Mouse (Mus musculus): ENCODE data around the gene Fbln1. TPM values are rescaled to one million over a fixed set of nuclear protein-coding genes. Genes with fewer than 3 reads are reported as not detected.

The Fbln1 gene
- polyA plus RNA-seq, 1 experiment from 2014 or later: 188 TPM

- no peak for ATAC-seq (ENCODE audit: low FRiP score, low TSS enrichment)
- no peaks in the 10 kb centered on the region for H3K9me3 ChIP-seq (ENCODE audit: control insufficient read depth, low read length)
- no peak overlapping the region for H3K9ac ChIP-seq (ENCODE audit: low read depth, low read length)
- no peak overlapping the region for H3K4me3 ChIP-seq (ENCODE audit: low read length)
- no peak overlapping the region for H3K27ac ChIP-seq (ENCODE audit: low read depth, low read length)
- no peaks in the 10 kb centered on the region for H3K27me3 ChIP-seq (ENCODE audit: control insufficient read depth, insufficient read depth, low read length)
- no peak overlapping the region for H3K4me2 ChIP-seq (replicated peaks; ENCODE audit: low read depth, low read length)
- WGBS: 54% methylated on average over 3 of the region's 3 CpGs
- peaks cover 81% of the 10 kb centered on the region for H3K36me3 ChIP-seq (ENCODE audit: control insufficient read depth, insufficient read depth, low read length)
- no peaks in the 10 kb centered on the region for H3K4me1 ChIP-seq (ENCODE audit: control insufficient read depth, insufficient read depth, low read length)
These were observed 22.8 kb downstream of the Fbln1 start for GRCm38 (mm10) chr15:85228568-85228967.

GRCm38 (mm10) chr15:85229960-85230535 lies 24.3 kb downstream of the Fbln1 start:
- no peaks in the 10 kb centered on the region for H3K27me3 ChIP-seq (ENCODE audit: control insufficient read depth, insufficient read depth, low read length)
- no peak overlapping the region for H3K9ac ChIP-seq (ENCODE audit: low read depth, low read length)
- H3K9me3 ChIP-seq (ENCODE audit: control insufficient read depth, low read length): no peaks in the 10 kb centered on the region
- no peak for ATAC-seq (ENCODE audit: low FRiP score, low TSS enrichment)
- no peaks in the 10 kb centered on the region for H3K4me1 ChIP-seq (ENCODE audit: control insufficient read depth, insufficient read depth, low read length)
- H3K36me3 ChIP-seq (ENCODE audit: control insufficient read depth, insufficient read depth, low read length): peaks cover 76% of the 10 kb centered on the region
- H3K4me3 ChIP-seq (ENCODE audit: low read length): no peak overlapping the region
- no peak overlapping the region for H3K27ac ChIP-seq (ENCODE audit: low read depth, low read length)
- no peak overlapping the region for H3K4me2 ChIP-seq (replicated peaks; ENCODE audit: low read depth, low read length)
- WGBS: 94% methylated on average over 13 of the region's 13 CpGs

- Histone ChIP-seq H3K9ac (ENCODE audit: low read depth, low read length) (no peak overlapping the region), H3K9me3 (ENCODE audit: control insufficient read depth, low read length) (no peaks in the 10 kb centered on the region), H3K27ac (ENCODE audit: low read depth, low read length) (no peak overlapping the region), H3K4me1 (ENCODE audit: control insufficient read depth, insufficient read depth, low read length) (no peaks in the 10 kb centered on the region), H3K4me2 (replicated peaks; ENCODE audit: low read depth, low read length) (no peak overlapping the region), H3K36me3 (ENCODE audit: control insufficient read depth, insufficient read depth, low read length) (peaks cover 81% of the 10 kb centered on the region), H3K27me3 (ENCODE audit: control insufficient read depth, insufficient read depth, low read length) (no peaks in the 10 kb centered on the region), H3K4me3 (ENCODE audit: low read length) (no peak overlapping the region)
- 90% methylated on average over 14 of the region's 14 CpGs for WGBS
- ATAC-seq (ENCODE audit: low FRiP score, low TSS enrichment): no peak
These were observed 24.9 kb downstream of the Fbln1 start for GRCm38 (mm10) chr15:85230613-85231012.

GRCm38 (mm10) chr15:85231443-85232255 lies 25.9 kb downstream of the Fbln1 start:
- peaks cover 81% of the 10 kb centered on the region for H3K36me3 ChIP-seq (ENCODE audit: control insufficient read depth, insufficient read depth, low read length)
- no peaks in the 10 kb centered on the region for H3K27me3 ChIP-seq (ENCODE audit: control insufficient read depth, insufficient read depth, low read length)
- H3K4me1 ChIP-seq (ENCODE audit: control insufficient read depth, insufficient read depth, low read length): no peaks in the 10 kb centered on the region
- H3K9ac ChIP-seq (ENCODE audit: low read depth, low read length): no peak overlapping the region
- no peak overlapping the region for H3K4me2 ChIP-seq (replicated peaks; ENCODE audit: low read depth, low read length)
- peak; percentile 58; the same call in 1 of the 2 replicates for ATAC-seq (ENCODE audit: low FRiP score, low TSS enrichment)
- H3K9me3 ChIP-seq (ENCODE audit: control insufficient read depth, low read length): no peaks in the 10 kb centered on the region
- H3K27ac ChIP-seq (ENCODE audit: low read depth, low read length): no peak overlapping the region
- WGBS: 81% methylated on average over 13 of the region's 13 CpGs
- H3K4me3 ChIP-seq (ENCODE audit: low read length): no peak overlapping the region

- Histone ChIP-seq H3K27ac (ENCODE audit: low read depth, low read length) (no peak overlapping the region), H3K4me3 (ENCODE audit: low read length) (no peak overlapping the region), H3K4me1 (ENCODE audit: control insufficient read depth, insufficient read depth, low read length) (no peaks in the 10 kb centered on the region), H3K9ac (ENCODE audit: low read depth, low read length) (no peak overlapping the region), H3K9me3 (ENCODE audit: control insufficient read depth, low read length) (no peaks in the 10 kb centered on the region), H3K27me3 (ENCODE audit: control insufficient read depth, insufficient read depth, low read length) (no peaks in the 10 kb centered on the region), H3K4me2 (replicated peaks; ENCODE audit: low read depth, low read length) (no peak overlapping the region), H3K36me3 (ENCODE audit: control insufficient read depth, insufficient read depth, low read length) (peaks cover 81% of the 10 kb centered on the region)
- ATAC-seq (ENCODE audit: low FRiP score, low TSS enrichment): no peak
- 89% methylated on average over 4 of the region's 4 CpGs for WGBS
These were observed 26.4 kb downstream of the Fbln1 start for GRCm38 (mm10) chr15:85232256-85232535.

GRCm38 (mm10) chr15:85232543-85233250 lies 26.9 kb downstream of the Fbln1 start:
- no peak for ATAC-seq (ENCODE audit: low FRiP score, low TSS enrichment)
- Histone ChIP-seq H3K4me1 (ENCODE audit: control insufficient read depth, insufficient read depth, low read length) (no peaks in the 10 kb centered on the region), H3K4me3 (ENCODE audit: low read length) (no peak overlapping the region), H3K36me3 (ENCODE audit: control insufficient read depth, insufficient read depth, low read length) (peaks cover 82% of the 10 kb centered on the region), H3K9me3 (ENCODE audit: control insufficient read depth, low read length) (no peaks in the 10 kb centered on the region), H3K4me2 (replicated peaks; ENCODE audit: low read depth, low read length) (no peak overlapping the region), H3K27me3 (ENCODE audit: control insufficient read depth, insufficient read depth, low read length) (no peaks in the 10 kb centered on the region), H3K9ac (ENCODE audit: low read depth, low read length) (no peak overlapping the region), H3K27ac (ENCODE audit: low read depth, low read length) (no peak overlapping the region)
- whole genome bisulfite sequencing: 94% methylated on average over 25 of the region's 25 CpGs

- ATAC-seq (ENCODE audit: low FRiP score, low TSS enrichment): no peak
- H3K27ac ChIP-seq (ENCODE audit: low read depth, low read length): no peak overlapping the region
These were observed 27.5 kb downstream of the Fbln1 start for GRCm38 (mm10) chr15:85233251-85233611.

GRCm38 (mm10) chr15:85233690-85234089 lies 27.9 kb downstream of the Fbln1 start:
- ATAC-seq (ENCODE audit: low FRiP score, low TSS enrichment): no peak
- Histone ChIP-seq H3K4me2 (replicated peaks; ENCODE audit: low read depth, low read length) (no peak overlapping the region), H3K27ac (ENCODE audit: low read depth, low read length) (no peak overlapping the region)

More at GRCm38 (mm10) chr15:85233251-85233611, 27.5 kb downstream of the Fbln1 start:
- Histone ChIP-seq H3K4me1 (ENCODE audit: control insufficient read depth, insufficient read depth, low read length) (no peaks in the 10 kb centered on the region), H3K9ac (ENCODE audit: low read depth, low read length) (no peak overlapping the region), H3K36me3 (ENCODE audit: control insufficient read depth, insufficient read depth, low read length) (peaks cover 84% of the 10 kb centered on the region), H3K4me3 (ENCODE audit: low read length) (no peak overlapping the region), H3K9me3 (ENCODE audit: control insufficient read depth, low read length) (no peaks in the 10 kb centered on the region), H3K27me3 (ENCODE audit: control insufficient read depth, insufficient read depth, low read length) (no peaks in the 10 kb centered on the region), H3K4me2 (replicated peaks; ENCODE audit: low read depth, low read length) (no peak overlapping the region)
- 93% methylated on average over 4 of the region's 4 CpGs for WGBS

More at GRCm38 (mm10) chr15:85233690-85234089, 27.9 kb downstream of the Fbln1 start:
- H3K36me3 ChIP-seq (ENCODE audit: control insufficient read depth, insufficient read depth, low read length): peaks cover 84% of the 10 kb centered on the region
- no peak overlapping the region for H3K9ac ChIP-seq (ENCODE audit: low read depth, low read length)
- no peaks in the 10 kb centered on the region for H3K9me3 ChIP-seq (ENCODE audit: control insufficient read depth, low read length)
- H3K4me3 ChIP-seq (ENCODE audit: low read length): no peak overlapping the region
- peaks cover 2% of the 10 kb centered on the region; the same call in 1 of the 2 replicates for H3K4me1 ChIP-seq (ENCODE audit: control insufficient read depth, insufficient read depth, low read length)
- H3K27me3 ChIP-seq (ENCODE audit: control insufficient read depth, insufficient read depth, low read length): no peaks in the 10 kb centered on the region
- WGBS: 93% methylated on average over 4 of the region's 4 CpGs

All from kidney, embryonic 14.5 days (tissue).